Mouse (Mus musculus) liver, postnatal 0 days (tissue): ENCODE results near the gene Nox1.

ENCODE experiments used
- CTCF ChIP-seq: sonication (generic); IDR thresholded peaks from 2 replicates; pipeline ENCODE4 v1.5.1; 2016; ENCODE audit warnings: antibody characterized with exemption, low read depth
- EP300 ChIP-seq: IDR thresholded peaks from 2 replicates; pipeline ENCODE4 v1.6.1; 2016; ENCODE audit warnings: antibody characterized with exemption, low read depth, mild to moderate bottlenecking

GRCm38 (mm10) chrX:134221856-134222255 lies at the start of gene Nox1:
- TF ChIP-seq CTCF (no peak), EP300 (no peak)
